Mouse (Mus musculus): ENCODE measurements around the gene Cpeb4. TPM values are rescaled to one million over a fixed set of nuclear protein-coding genes. Genes with fewer than 3 reads are reported as not detected.

Cpeb4 gene
- polyA plus RNA-seq, 1 experiment from 2014 or later, result 5.0 TPM

DNA sequence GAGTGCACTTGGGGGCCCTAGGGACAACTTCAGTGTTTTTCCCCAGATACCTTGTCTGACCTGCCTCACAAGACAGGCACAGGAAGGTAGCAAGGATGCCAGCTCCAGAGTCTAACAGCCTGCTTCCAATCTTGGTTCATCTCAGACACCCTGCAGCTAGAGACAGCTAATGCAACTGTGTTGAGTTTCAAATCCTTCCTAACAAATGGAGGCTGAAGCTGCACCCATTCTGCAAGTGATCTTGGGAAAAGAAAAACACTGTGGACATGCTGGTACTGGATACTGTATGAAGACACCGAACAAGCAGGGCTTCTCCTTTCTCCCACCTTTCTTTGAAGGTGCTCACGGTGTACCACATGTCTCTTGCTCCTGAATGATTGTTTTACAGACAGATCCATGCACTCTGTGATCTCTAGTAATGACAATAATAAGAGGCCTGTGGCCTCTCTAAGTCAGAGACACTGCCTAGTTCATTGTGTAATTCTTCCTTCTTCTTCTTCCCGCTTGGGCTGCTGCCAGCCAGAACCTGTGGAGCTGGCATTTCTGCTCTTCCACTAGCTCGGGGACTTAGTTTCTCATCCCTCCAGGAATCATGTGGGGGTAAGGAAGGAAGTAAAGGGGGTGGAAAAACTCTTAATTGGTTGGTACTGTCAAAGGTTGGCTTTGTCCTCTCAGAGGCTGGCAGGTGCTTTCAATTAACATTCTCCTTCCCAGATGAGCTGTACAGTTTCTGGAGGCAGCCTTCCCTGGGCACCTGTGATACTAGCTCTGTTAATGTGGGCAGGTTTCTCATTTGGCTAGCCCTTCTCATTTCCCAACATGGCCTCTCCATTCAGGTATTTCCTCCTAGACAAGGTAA, 20.1 kb upstream of the Cpeb4 start:
- no peak for ATAC-seq (ENCODE audit: low FRiP score, low TSS enrichment)
- H3K27ac ChIP-seq (ENCODE audit: low read depth, low read length), result no peak overlapping the region

DNA sequence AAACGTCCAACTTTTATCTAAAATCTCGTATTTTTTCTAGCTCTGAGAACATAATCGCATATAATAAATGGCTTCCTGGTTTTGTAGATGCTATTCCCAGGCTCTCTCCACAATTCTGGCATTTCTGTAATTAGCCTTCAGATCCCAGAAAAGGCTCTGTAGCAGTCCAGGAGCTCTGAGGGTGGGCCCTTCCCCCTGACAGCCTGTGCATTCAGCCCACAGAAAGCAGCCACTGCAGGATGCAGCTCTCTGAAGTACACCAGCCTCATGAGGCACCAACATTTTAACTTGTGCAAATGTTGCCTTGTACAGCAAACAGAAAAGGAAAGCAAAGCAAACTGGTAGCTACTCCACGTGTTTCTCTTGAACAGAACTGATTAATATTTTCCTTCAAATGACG, 17.1 kb upstream of the Cpeb4 start:
- H3K27me3 ChIP-seq (ENCODE audit: control insufficient read depth, insufficient read depth, low read length), result no peaks in the 10 kb centered on the region
- no peak for ATAC-seq (ENCODE audit: low FRiP score, low TSS enrichment)
- WGBS, result 66% methylated on average over 5 of the region's 5 CpGs

More for the DNA sequence above, 20.1 kb upstream of the Cpeb4 start:
- Histone ChIP-seq H3K4me3 (ENCODE audit: low read length) (no peak overlapping the region), H3K4me1 (ENCODE audit: control insufficient read depth, insufficient read depth, low read length) (0 out of 2 replicates have a peak, but pooled peaks cover 2% of the 10 kb centered on the region), H3K9ac (ENCODE audit: low read depth, low read length) (no peak overlapping the region), H3K4me2 (replicated peaks; ENCODE audit: low read depth, low read length) (no peak overlapping the region), H3K36me3 (ENCODE audit: control insufficient read depth, insufficient read depth, low read length) (no peaks in the 10 kb centered on the region), H3K27me3 (ENCODE audit: control insufficient read depth, insufficient read depth, low read length) (no peaks in the 10 kb centered on the region), H3K9me3 (ENCODE audit: control insufficient read depth, low read length) (no peaks in the 10 kb centered on the region)
- WGBS, result 77% methylated on average over 4 of the region's 4 CpGs

DNA sequence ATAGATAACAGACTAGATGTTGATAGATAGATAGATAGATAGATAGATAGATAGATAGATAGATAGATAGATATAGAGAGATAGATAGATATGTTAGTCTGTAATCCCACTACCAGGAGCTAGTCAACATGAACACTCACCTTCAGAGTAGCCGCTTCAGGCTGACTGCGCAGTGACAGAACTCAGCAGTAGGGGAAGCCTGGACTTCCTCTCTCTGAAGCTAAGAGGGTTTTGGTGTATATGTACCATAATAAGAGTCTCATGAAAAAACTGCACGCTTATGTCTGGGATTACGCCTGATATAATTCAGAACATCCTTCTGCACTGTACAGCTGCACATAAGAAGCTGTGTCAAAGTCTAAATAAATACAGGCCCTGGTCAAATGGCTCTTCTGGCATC, 14.5 kb upstream of the Cpeb4 start:
- H3K9me3 ChIP-seq (ENCODE audit: control insufficient read depth, low read length), result no peaks in the 10 kb centered on the region
- ATAC-seq (ENCODE audit: low FRiP score, low TSS enrichment), result no peak
- H3K27ac ChIP-seq (ENCODE audit: low read depth, low read length), result no peak overlapping the region
- WGBS, result 93% methylated on average over 4 of the region's 4 CpGs
- H3K4me2 ChIP-seq (replicated peaks; ENCODE audit: low read depth, low read length), result no peak overlapping the region
- no peaks in the 10 kb centered on the region for H3K36me3 ChIP-seq (ENCODE audit: control insufficient read depth, insufficient read depth, low read length)
- H3K9ac ChIP-seq (ENCODE audit: low read depth, low read length), result no peak overlapping the region
- no peaks in the 10 kb centered on the region for H3K27me3 ChIP-seq (ENCODE audit: control insufficient read depth, insufficient read depth, low read length)
- H3K4me3 ChIP-seq (ENCODE audit: low read length), result no peak overlapping the region
- no peaks in the 10 kb centered on the region for H3K4me1 ChIP-seq (ENCODE audit: control insufficient read depth, insufficient read depth, low read length)

More for the DNA sequence above, 17.1 kb upstream of the Cpeb4 start:
- 0 out of 2 replicates have a peak, but pooled peaks cover 2% of the 10 kb centered on the region for H3K4me1 ChIP-seq (ENCODE audit: control insufficient read depth, insufficient read depth, low read length)
- H3K9me3 ChIP-seq (ENCODE audit: control insufficient read depth, low read length), result no peaks in the 10 kb centered on the region
- no peaks in the 10 kb centered on the region for H3K36me3 ChIP-seq (ENCODE audit: control insufficient read depth, insufficient read depth, low read length)
- H3K27ac ChIP-seq (ENCODE audit: low read depth, low read length), result no peak overlapping the region
- no peak overlapping the region for H3K4me2 ChIP-seq (replicated peaks; ENCODE audit: low read depth, low read length)
- H3K9ac ChIP-seq (ENCODE audit: low read depth, low read length), result no peak overlapping the region
- no peak overlapping the region for H3K4me3 ChIP-seq (ENCODE audit: low read length)

DNA sequence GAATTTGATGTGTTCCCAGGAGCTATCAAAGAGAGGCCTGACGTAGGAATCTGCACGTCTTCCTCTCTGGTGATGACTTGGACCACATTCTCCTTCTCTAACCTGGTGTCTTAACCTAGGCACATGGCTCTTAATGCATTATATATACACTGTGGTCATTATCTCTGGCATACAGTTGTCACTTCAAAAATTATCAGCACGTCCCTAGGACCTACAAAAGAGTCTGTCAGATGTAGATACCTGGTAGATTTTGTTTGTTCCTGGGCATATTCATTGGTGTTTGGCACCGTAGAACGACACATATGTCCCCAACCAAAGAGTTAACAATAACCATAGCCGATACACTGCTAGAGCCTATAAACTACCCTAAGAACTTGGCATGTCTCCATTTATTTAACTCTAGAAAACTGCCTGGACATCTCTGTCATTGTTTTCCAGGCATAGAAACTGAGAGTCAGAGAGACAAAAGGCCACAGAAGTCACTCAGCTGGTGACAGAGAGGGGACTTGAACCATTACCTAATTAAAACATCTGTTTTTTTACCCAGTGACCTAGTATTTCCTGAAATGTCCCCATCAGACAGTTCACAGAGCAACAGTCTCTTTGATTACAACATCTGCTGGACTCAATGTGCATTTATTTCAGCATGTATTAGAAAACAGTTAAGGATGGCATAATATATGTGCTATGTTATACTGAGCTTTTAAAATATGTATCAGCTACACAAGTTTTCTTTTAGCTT, 10.7 kb upstream of the Cpeb4 start:
- Histone ChIP-seq H3K9me3 (ENCODE audit: control insufficient read depth, low read length) (no peaks in the 10 kb centered on the region), H3K4me1 (ENCODE audit: control insufficient read depth, insufficient read depth, low read length) (no peaks in the 10 kb centered on the region), H3K27ac (ENCODE audit: low read depth, low read length) (no peak overlapping the region), H3K36me3 (ENCODE audit: control insufficient read depth, insufficient read depth, low read length) (no peaks in the 10 kb centered on the region), H3K4me3 (ENCODE audit: low read length) (no peak overlapping the region), H3K9ac (ENCODE audit: low read depth, low read length) (no peak overlapping the region), H3K27me3 (ENCODE audit: control insufficient read depth, insufficient read depth, low read length) (no peaks in the 10 kb centered on the region), H3K4me2 (replicated peaks; ENCODE audit: low read depth, low read length) (no peak overlapping the region)
- no peak for ATAC-seq (ENCODE audit: low FRiP score, low TSS enrichment)
- 88% methylated on average over 6 of the region's 6 CpGs for WGBS

DNA sequence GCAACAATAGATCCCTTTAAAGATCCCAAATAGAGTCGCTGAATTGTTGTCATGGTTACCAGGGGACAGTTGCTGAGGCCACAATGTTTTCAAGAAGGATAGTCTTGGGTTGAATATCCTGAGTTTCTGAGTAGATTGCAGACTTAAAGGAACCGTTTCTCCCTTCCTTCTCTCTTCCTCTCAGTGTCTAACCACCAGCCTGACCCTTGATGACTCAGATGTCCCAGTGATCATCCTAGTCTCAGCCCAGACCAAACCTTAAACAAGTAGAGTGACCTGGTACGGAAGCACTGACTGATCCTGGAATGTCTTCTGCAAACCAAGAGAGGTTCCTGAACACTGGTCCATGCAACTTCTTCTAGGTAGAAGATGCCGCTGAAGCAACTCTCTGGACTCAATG, 4.0 kb upstream of the Cpeb4 start:
- 76% methylated on average over 4 of the region's 4 CpGs for WGBS
- H3K4me1 ChIP-seq (ENCODE audit: control insufficient read depth, insufficient read depth, low read length), result peaks cover 5% of the 10 kb centered on the region; the same call in 1 of the 2 replicates
- no peaks in the 10 kb centered on the region for H3K9me3 ChIP-seq (ENCODE audit: control insufficient read depth, low read length)
- no peak overlapping the region for H3K27ac ChIP-seq (ENCODE audit: low read depth, low read length)
- no peak for ATAC-seq (ENCODE audit: low FRiP score, low TSS enrichment)
- H3K27me3 ChIP-seq (ENCODE audit: control insufficient read depth, insufficient read depth, low read length), result no peaks in the 10 kb centered on the region
- no peak overlapping the region for H3K4me3 ChIP-seq (ENCODE audit: low read length)
- H3K9ac ChIP-seq (ENCODE audit: low read depth, low read length), result no peak overlapping the region
- H3K36me3 ChIP-seq (ENCODE audit: control insufficient read depth, insufficient read depth, low read length), result no peaks in the 10 kb centered on the region
- H3K4me2 ChIP-seq (replicated peaks; ENCODE audit: low read depth, low read length), result no peak overlapping the region

DNA sequence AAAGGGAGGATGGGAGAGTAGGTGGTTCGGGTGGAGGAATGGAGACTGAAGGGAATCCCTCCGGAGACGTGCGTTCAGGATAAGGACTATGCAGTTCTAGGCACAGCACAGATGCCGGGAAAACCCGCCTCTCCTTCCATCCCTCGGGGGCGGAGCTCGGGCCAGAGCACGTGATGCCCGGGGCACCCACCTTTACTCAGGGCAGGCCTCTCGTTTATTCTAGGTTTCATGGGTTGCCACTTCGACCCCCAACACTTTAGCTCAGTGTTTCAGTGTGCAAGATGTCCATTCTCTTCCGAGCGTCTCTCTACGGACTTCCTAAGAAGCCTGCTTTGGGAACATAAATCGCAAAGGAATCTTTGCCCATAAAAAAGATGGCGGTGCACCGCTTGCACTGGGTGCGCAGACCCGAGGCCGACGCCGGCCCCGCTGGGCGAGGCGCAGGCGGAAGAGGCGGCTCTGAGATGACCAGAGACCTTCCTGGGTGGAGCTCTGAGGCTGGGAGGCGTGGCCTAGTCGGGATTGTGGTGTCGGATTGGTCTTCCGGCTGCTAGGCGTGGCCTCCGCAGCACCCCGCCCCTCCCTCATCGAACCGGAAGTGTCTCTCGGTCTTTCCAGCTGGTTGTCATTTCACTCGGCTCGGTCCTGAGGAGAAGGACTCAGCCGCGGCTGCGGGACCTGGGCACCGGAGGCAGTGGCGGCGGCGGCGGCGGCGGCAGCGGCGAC, 1.6 kb upstream of the Cpeb4 start:
- Histone ChIP-seq H3K9me3 (ENCODE audit: control insufficient read depth, low read length) (no peaks in the 10 kb centered on the region), H3K27ac (ENCODE audit: low read depth, low read length) (peak overlapping the region; percentile 77; the same call in 1 of the 2 replicates), H3K4me1 (ENCODE audit: control insufficient read depth, insufficient read depth, low read length) (peaks cover 15% of the 10 kb centered on the region; the same call in 1 of the 2 replicates), H3K4me2 (replicated peaks; ENCODE audit: low read depth, low read length) (peak overlapping the region; percentile 82), H3K36me3 (ENCODE audit: control insufficient read depth, insufficient read depth, low read length) (no peaks in the 10 kb centered on the region), H3K4me3 (ENCODE audit: low read length) (peak overlapping the region; percentile 67), H3K27me3 (ENCODE audit: control insufficient read depth, insufficient read depth, low read length) (no peaks in the 10 kb centered on the region), H3K9ac (ENCODE audit: low read depth, low read length) (peak overlapping the region; percentile 78)
- peak; percentile 100 for ATAC-seq (ENCODE audit: low FRiP score, low TSS enrichment)
- WGBS, result under 1% methylated on average over 53 of the region's 53 CpGs

DNA sequence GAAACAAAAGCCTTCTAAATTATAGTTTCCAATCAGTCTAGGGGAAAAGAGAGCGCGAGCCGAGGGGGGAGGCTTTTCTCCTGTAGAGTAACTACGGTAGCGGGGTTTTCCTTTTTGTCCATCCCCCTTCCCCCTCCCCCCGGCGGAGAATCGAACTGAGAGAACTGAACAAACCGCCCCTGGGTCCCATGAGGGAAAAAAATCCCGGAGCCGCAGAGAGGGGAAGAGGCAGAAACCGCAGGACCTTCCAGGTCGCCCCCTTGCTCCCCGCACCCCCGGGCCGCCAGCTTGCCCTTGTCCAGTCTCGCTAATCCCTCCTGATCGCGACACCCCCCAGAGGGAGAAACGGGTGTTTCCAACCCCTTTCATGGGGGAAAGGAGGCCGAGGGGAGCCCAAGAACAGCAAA, 873 bp upstream of the Cpeb4 start:
- Histone ChIP-seq H3K4me2 (replicated peaks; ENCODE audit: low read depth, low read length) (peak overlapping the region; percentile 82), H3K27ac (ENCODE audit: low read depth, low read length) (0 out of 2 replicates have a peak overlapping the region, but pooled peaks have one; percentile 3)

DNA sequence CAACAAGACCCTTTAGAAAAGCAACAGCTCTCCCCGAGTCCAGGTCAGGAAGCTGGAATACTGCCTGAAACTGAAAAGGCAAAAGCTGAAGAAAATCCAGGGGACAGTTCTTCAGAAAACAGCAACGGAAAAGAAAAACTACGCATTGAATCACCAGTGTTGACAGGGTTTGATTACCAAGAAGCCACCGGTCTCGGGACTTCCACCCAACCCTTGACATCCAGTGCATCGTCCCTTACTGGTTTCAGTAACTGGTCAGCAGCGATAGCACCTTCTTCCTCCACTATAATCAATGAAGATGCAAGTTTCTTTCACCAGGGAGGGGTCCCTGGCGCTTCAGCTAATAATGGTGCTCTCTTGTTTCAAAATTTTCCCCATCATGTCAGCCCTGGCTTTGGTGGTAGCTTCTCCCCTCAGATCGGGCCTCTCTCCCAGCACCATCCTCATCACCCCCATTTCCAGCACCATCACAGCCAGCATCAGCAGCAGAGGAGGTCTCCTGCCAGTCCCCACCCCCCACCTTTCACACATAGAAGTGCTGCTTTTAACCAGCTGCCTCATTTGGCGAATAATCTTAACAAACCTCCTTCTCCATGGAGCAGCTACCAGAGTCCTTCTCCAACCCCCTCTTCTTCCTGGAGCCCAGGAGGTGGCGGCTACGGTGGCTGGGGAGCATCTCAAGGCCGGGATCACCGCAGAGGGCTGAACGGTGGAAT, 693 bp downstream of the Cpeb4 start:
- Histone ChIP-seq H3K4me3 (ENCODE audit: low read length) (peak overlapping the region; percentile 28; the same call in 1 of the 2 replicates), H3K4me2 (replicated peaks; ENCODE audit: low read depth, low read length) (peak overlapping the region; percentile 35), H3K4me1 (ENCODE audit: control insufficient read depth, insufficient read depth, low read length) (peaks cover 15% of the 10 kb centered on the region; the same call in 1 of the 2 replicates), H3K9ac (ENCODE audit: low read depth, low read length) (no peak overlapping the region), H3K36me3 (ENCODE audit: control insufficient read depth, insufficient read depth, low read length) (no peaks in the 10 kb centered on the region), H3K27ac (ENCODE audit: low read depth, low read length) (no peak overlapping the region), H3K27me3 (ENCODE audit: control insufficient read depth, insufficient read depth, low read length) (no peaks in the 10 kb centered on the region), H3K9me3 (ENCODE audit: control insufficient read depth, low read length) (no peaks in the 10 kb centered on the region)
- no peak for ATAC-seq (ENCODE audit: low FRiP score, low TSS enrichment)
- WGBS, result 46% methylated on average over 15 of the region's 15 CpGs

More for the DNA sequence above, 873 bp upstream of the Cpeb4 start:
- H3K4me1 ChIP-seq (ENCODE audit: control insufficient read depth, insufficient read depth, low read length), result peaks cover 15% of the 10 kb centered on the region; the same call in 1 of the 2 replicates
- WGBS, result 3% methylated on average over 20 of the region's 21 CpGs
- ATAC-seq (ENCODE audit: low FRiP score, low TSS enrichment), result 0 out of 2 replicates have a peak, but pooled peaks have one; percentile 5
- H3K9me3 ChIP-seq (ENCODE audit: control insufficient read depth, low read length), result no peaks in the 10 kb centered on the region
- no peaks in the 10 kb centered on the region for H3K36me3 ChIP-seq (ENCODE audit: control insufficient read depth, insufficient read depth, low read length)
- no peaks in the 10 kb centered on the region for H3K27me3 ChIP-seq (ENCODE audit: control insufficient read depth, insufficient read depth, low read length)
- peak overlapping the region; percentile 67 for H3K4me3 ChIP-seq (ENCODE audit: low read length)
- peak overlapping the region; percentile 78 for H3K9ac ChIP-seq (ENCODE audit: low read depth, low read length)

Data from kidney, embryonic 14.5 days (tissue).